Mouse (Mus musculus) bone marrow, adult 2 months (tissue): ENCODE results near the gene Csde1. TPM values are rescaled to one million over a fixed set of nuclear protein-coding genes. Genes with fewer than 3 reads are reported as not detected.

ENCODE experiments used
- H3K27ac ChIP-seq: fragments of 200-500 bp; 2 replicates; pipeline ENCODE4 v1.5.1; 2012; ENCODE audit warnings: low read depth, mild to moderate bottlenecking, control low read depth, inconsistent platforms, low read length; ENCODE audit not compliant: control insufficient read depth, poor library complexity, insufficient read depth
- H3K4me1 ChIP-seq: fragments of 200-500 bp; 2 replicates; pipeline ENCODE4 v1.6.1; 2011; ENCODE audit warnings: low read length; ENCODE audit not compliant: control insufficient read depth, insufficient read depth
- H3K4me3 ChIP-seq: fragments of 200-500 bp; replicated peaks from 2 replicates; pipeline ENCODE3; 2011; ENCODE audit warnings: mild to moderate bottlenecking, low read depth, low read length, control low read depth; ENCODE audit not compliant: control insufficient read depth
- CTCF ChIP-seq: fragments of 200-500 bp; IDR thresholded peaks from 2 replicates; pipeline ENCODE4 v1.5.1; 2011; ENCODE audit warnings: low read length, control low read depth; ENCODE audit not compliant: control insufficient read depth, insufficient read depth
- POLR2A ChIP-seq: fragments of 200-500 bp; IDR thresholded peaks from 2 replicates; pipeline ENCODE4 v1.6.1; 2011; ENCODE audit warnings: low read depth, mild to moderate bottlenecking, control low read depth, low read length, borderline replicate concordance; ENCODE audit not compliant: control insufficient read depth
- WGBS: fragments of 180-500 bp; shearing (Covaris S2); methylation state at CpG from one replicate; pipeline ENCODE4 v1.1.7; 2018; 5-methylcytosine and 5-hydroxymethylcytosine counted together
- polyA plus RNA-seq: library from polyadenylated mRNA; stranded (reverse); fragments of >200 nt; gene quantifications from 2 replicates; pipeline ENCODE4 v1.2.4, GENCODE M21; 2011; ENCODE audit warnings: low replicate concordance; ENCODE audit not compliant: missing spikeins, insufficient read depth, insufficient read length

Gene Csde1
- polyA plus RNA-seq: 72.4 and 116 TPM in 2 replicates

- Histone ChIP-seq H3K27ac (peak within 1 kb of the TSS; percentile 93), H3K4me3 (peak within 1 kb of the TSS; percentile 95), H3K4me1 (peaks cover 1% of the 10 kb centered on the region)
- under 1% methylated on average over 55 of the region's 55 CpGs for WGBS
- TF ChIP-seq CTCF (0 out of 2 replicates have a peak, but pooled peaks have one; percentile 0), POLR2A (peak; percentile 76)
Observed at GRCm38 (mm10) chr3:103020249-103020942, at the start of gene Csde1. Gene Csde1 (plus strand): TSS chr3:103020426.

GRCm38 (mm10) chr3:102970508-102970907 lies 49.7 kb upstream of the Csde1 start:
- H3K27ac ChIP-seq: no peak overlapping the region
- TF ChIP-seq POLR2A (no peak), CTCF (no peak)
- no peaks in the 10 kb centered on the region for H3K4me1 ChIP-seq
- WGBS: 82% methylated on average over 3 of the region's 3 CpGs
- no peak overlapping the region for H3K4me3 ChIP-seq

GRCm38 (mm10) chr3:102976906-102977305 lies 43.3 kb upstream of the Csde1 start:
- Histone ChIP-seq H3K4me1 (no peaks in the 10 kb centered on the region), H3K4me3 (no peak overlapping the region), H3K27ac (no peak overlapping the region)
- TF ChIP-seq CTCF (no peak), POLR2A (no peak)
- whole genome bisulfite sequencing: 78% methylated on average over 4 of the region's 4 CpGs

- TF ChIP-seq POLR2A: no peak
- no peak for TF ChIP-seq CTCF
- no peak overlapping the region for H3K27ac ChIP-seq
- no peak overlapping the region for H3K4me3 ChIP-seq
- no peaks in the 10 kb centered on the region for H3K4me1 ChIP-seq
- WGBS: 71% methylated on average over 10 of the region's 10 CpGs
Observed at GRCm38 (mm10) chr3:102979550-102980348, 40.5 kb upstream of the Csde1 start.

- H3K27ac ChIP-seq: no peak overlapping the region
Observed at GRCm38 (mm10) chr3:102980349-102980736, 39.9 kb upstream of the Csde1 start.

GRCm38 (mm10) chr3:102991041-102991440 lies 29.2 kb upstream of the Csde1 start:
- 75% methylated on average over 8 of the region's 8 CpGs for WGBS
- H3K4me3 ChIP-seq: no peak overlapping the region
- H3K4me1 ChIP-seq: no peaks in the 10 kb centered on the region
- no peak overlapping the region for H3K27ac ChIP-seq
- TF ChIP-seq POLR2A (no peak), CTCF (no peak)

More at GRCm38 (mm10) chr3:102980349-102980736, 39.9 kb upstream of the Csde1 start:
- no peaks in the 10 kb centered on the region for H3K4me1 ChIP-seq
- 71% methylated on average over 3 of the region's 3 CpGs for WGBS
- TF ChIP-seq POLR2A: no peak
- no peak for TF ChIP-seq CTCF
- no peak overlapping the region for H3K4me3 ChIP-seq

- TF ChIP-seq POLR2A (no peak), CTCF (no peak)
- Histone ChIP-seq H3K27ac (no peak overlapping the region), H3K4me3 (no peak overlapping the region), H3K4me1 (no peaks in the 10 kb centered on the region; the same call in 1 of the 2 replicates)
- 60% methylated on average over 3 of the region's 3 CpGs for WGBS
Observed at GRCm38 (mm10) chr3:102992936-102993335, 27.3 kb upstream of the Csde1 start.

- WGBS: 39% methylated on average over 7 of the region's 7 CpGs
- Histone ChIP-seq H3K4me3 (peak overlapping the region; percentile 93), H3K4me1 (no peaks in the 10 kb centered on the region; the same call in 1 of the 2 replicates), H3K27ac (peak overlapping the region; percentile 99; the same call in 1 of the 2 replicates)
- no peak for TF ChIP-seq POLR2A
- TF ChIP-seq CTCF: no peak
Observed at GRCm38 (mm10) chr3:102995233-102995604, 25.0 kb upstream of the Csde1 start.

GRCm38 (mm10) chr3:102995605-102996321 lies 24.5 kb upstream of the Csde1 start, which contains the start of gene Sike1:
Gene Sike1 (plus strand): TSS chr3:102995708.
- peak within 1 kb of the TSS; percentile 93 for H3K4me3 ChIP-seq
- peak within 1 kb of the TSS; percentile 99 for H3K27ac ChIP-seq
- peak; percentile 89; the same call in 1 of the 2 replicates for TF ChIP-seq POLR2A
- no peak for TF ChIP-seq CTCF
- WGBS: under 1% methylated on average over 60 of the region's 60 CpGs
- H3K4me1 ChIP-seq: no peaks in the 10 kb centered on the region; the same call in 1 of the 2 replicates
